Mouse (Mus musculus): ENCODE measurements around the gene Amn1. TPM values are rescaled to one million over a fixed set of nuclear protein-coding genes. Genes with fewer than 3 reads are reported as not detected.
"Not testable (repeated sequence)": the region's sequence is repeated elsewhere in the genome, so short reads cannot be mapped to it uniquely, and the experiment has no call there.

Amn1 gene
- total and polyA plus RNA-seq, 2 experiments from 2014 or later, result 50.3 to 88.2 TPM

GRCm38 (mm10) chr6:149167672-149168071, 20.8 kb downstream of the Amn1 start:
- ATAC-seq (ENCODE audit: low FRiP score), result no peak
- Histone ChIP-seq H3K4me1 (ENCODE audit: insufficient read depth, low read length) (no peaks in the 10 kb centered on the region), H3K4me3 (ENCODE audit: low read depth, low read length) (no peak overlapping the region), H3K27ac (ENCODE audit: low read depth, low read length) (no peak overlapping the region), H3K9ac (replicated peaks; ENCODE audit: low read length, poor library complexity, severe bottlenecking) (no peak overlapping the region), H3K36me3 (ENCODE audit: insufficient read depth, low read length) (peaks cover 18% of the 10 kb centered on the region), H3K9me3 (ENCODE audit: low read length) (no peaks in the 10 kb centered on the region), H3K4me2 (ENCODE audit: low read depth, low read length, poor library complexity, severe bottlenecking) (no peak overlapping the region), H3K27me3 (ENCODE audit: insufficient read depth, low read length) (no peaks in the 10 kb centered on the region)
- TF ChIP-seq CTCF (IDR thresholded peaks at IDR 0.05), result no peak
- no peak for DNase-seq (ENCODE audit: low spot score)
- WGBS, result 97% methylated on average over 1 of the region's 1 CpGs

- not testable (repeated sequence) for H3K9me3 ChIP-seq (ENCODE audit: low read length); H3K9ac ChIP-seq (replicated peaks; ENCODE audit: low read length, poor library complexity, severe bottlenecking); H3K27me3 ChIP-seq (ENCODE audit: insufficient read depth, low read length); H3K4me2 ChIP-seq (ENCODE audit: low read depth, low read length, poor library complexity, severe bottlenecking); DNase-seq (ENCODE audit: low spot score); H3K4me1 ChIP-seq (ENCODE audit: insufficient read depth, low read length); H3K27ac ChIP-seq (ENCODE audit: low read depth, low read length); H3K4me3 ChIP-seq (ENCODE audit: low read depth, low read length); ATAC-seq (ENCODE audit: low FRiP score)
- 100% methylated on average over 3 of the region's 4 CpGs for WGBS
- peaks cover 18% of the 10 kb centered on the region for H3K36me3 ChIP-seq (ENCODE audit: insufficient read depth, low read length)
Measured at GRCm38 (mm10) chr6:149167038-149167437, 21.5 kb downstream of the Amn1 start.

- 79% methylated on average over 3 of the region's 3 CpGs for WGBS
- TF ChIP-seq CTCF (IDR thresholded peaks at IDR 0.05), result no peak
- Histone ChIP-seq H3K36me3 (ENCODE audit: insufficient read depth, low read length) (peaks cover 4% of the 10 kb centered on the region; the same call in 1 of the 2 replicates), H3K9ac (replicated peaks; ENCODE audit: low read length, poor library complexity, severe bottlenecking) (no peak overlapping the region), H3K27me3 (ENCODE audit: insufficient read depth, low read length) (no peaks in the 10 kb centered on the region), H3K4me3 (ENCODE audit: low read depth, low read length) (no peak overlapping the region), H3K9me3 (ENCODE audit: low read length) (no peaks in the 10 kb centered on the region), H3K27ac (ENCODE audit: low read depth, low read length) (no peak overlapping the region), H3K4me1 (ENCODE audit: insufficient read depth, low read length) (no peaks in the 10 kb centered on the region), H3K4me2 (ENCODE audit: low read depth, low read length, poor library complexity, severe bottlenecking) (no peak overlapping the region)
- ATAC-seq (ENCODE audit: low FRiP score) (no peak), DNase-seq (ENCODE audit: low spot score) (no peak)
Measured at GRCm38 (mm10) chr6:149155031-149155841, 33.3 kb downstream of the Amn1 start.

- no peaks in the 10 kb centered on the region for H3K4me1 ChIP-seq (ENCODE audit: insufficient read depth, low read length)
- DNase-seq (ENCODE audit: low spot score) (no peak), ATAC-seq (ENCODE audit: low FRiP score) (no peak)
- whole genome bisulfite sequencing, result 20% methylated on average over 8 of the region's 8 CpGs
- peaks cover 4% of the 10 kb centered on the region; the same call in 1 of the 2 replicates for H3K36me3 ChIP-seq (ENCODE audit: insufficient read depth, low read length)
- H3K9me3 ChIP-seq (ENCODE audit: low read length), result no peaks in the 10 kb centered on the region
- no peak overlapping the region for H3K9ac ChIP-seq (replicated peaks; ENCODE audit: low read length, poor library complexity, severe bottlenecking)
- no peak overlapping the region for H3K4me3 ChIP-seq (ENCODE audit: low read depth, low read length)
- no peaks in the 10 kb centered on the region for H3K27me3 ChIP-seq (ENCODE audit: insufficient read depth, low read length)
- no peak overlapping the region for H3K27ac ChIP-seq (ENCODE audit: low read depth, low read length)
- H3K4me2 ChIP-seq (ENCODE audit: low read depth, low read length, poor library complexity, severe bottlenecking), result no peak overlapping the region
- no peak for TF ChIP-seq CTCF (IDR thresholded peaks at IDR 0.05)
Measured at GRCm38 (mm10) chr6:149154116-149155030, 34.1 kb downstream of the Amn1 start.

GRCm38 (mm10) chr6:149153473-149154115, 34.9 kb downstream of the Amn1 start:
- Histone ChIP-seq H3K9ac (replicated peaks; ENCODE audit: low read length, poor library complexity, severe bottlenecking) (no peak overlapping the region), H3K36me3 (ENCODE audit: insufficient read depth, low read length) (peaks cover 4% of the 10 kb centered on the region; the same call in 1 of the 2 replicates), H3K4me2 (ENCODE audit: low read depth, low read length, poor library complexity, severe bottlenecking) (no peak overlapping the region), H3K9me3 (ENCODE audit: low read length) (no peaks in the 10 kb centered on the region), H3K27me3 (ENCODE audit: insufficient read depth, low read length) (no peaks in the 10 kb centered on the region), H3K4me1 (ENCODE audit: insufficient read depth, low read length) (no peaks in the 10 kb centered on the region), H3K4me3 (ENCODE audit: low read depth, low read length) (no peak overlapping the region), H3K27ac (ENCODE audit: low read depth, low read length) (no peak overlapping the region)
- 51% methylated on average over 6 of the region's 6 CpGs for WGBS
- peak; percentile 27; the same call in 1 of the 2 replicates for TF ChIP-seq CTCF (IDR thresholded peaks at IDR 0.05)
- ATAC-seq (ENCODE audit: low FRiP score), result no peak
- DNase-seq (ENCODE audit: low spot score), result no peak

Measured in midbrain, postnatal 0 days (tissue).